Mouse (Mus musculus) stomach, embryonic 15.5 days (tissue): ENCODE measurements around the gene Fam13a. TPM values are rescaled to one million over a fixed set of nuclear protein-coding genes. Genes with fewer than 3 reads are reported as not detected.

Source experiments
- ATAC-seq: fragments of 200-750 bp; cut with Nextera tagmentation; 2 replicates; pipeline ENCODE4 v1.8.0; 2017; ENCODE audit warnings: low read depth, moderate number of reproducible peaks, moderate TSS enrichment; ENCODE audit not compliant: insufficient read depth, low FRiP score
- H3K27ac ChIP-seq: fragments of 300-500 bp; sonication (generic); 2 replicates; pipeline ENCODE4 v1.5.1; 2015; ENCODE audit warnings: mild to moderate bottlenecking, inconsistent platforms
- H3K27me3 ChIP-seq: fragments of 300-500 bp; sonication (generic); replicated peaks from 2 replicates; pipeline ENCODE4 v1.6.1; 2015; ENCODE audit warnings: inconsistent platforms
- H3K36me3 ChIP-seq: fragments of 300-500 bp; sonication (generic); 2 replicates; pipeline ENCODE4 v1.6.1; 2015; ENCODE audit warnings: inconsistent platforms
- H3K4me1 ChIP-seq: fragments of 300-500 bp; sonication (generic); 2 replicates; pipeline ENCODE4 v1.6.1; 2015; ENCODE audit warnings: inconsistent platforms
- H3K4me2 ChIP-seq: fragments of 300-500 bp; sonication (generic); 2 replicates; pipeline ENCODE4 v1.6.1; 2015; ENCODE audit warnings: mild to moderate bottlenecking, inconsistent platforms
- H3K4me3 ChIP-seq: fragments of 300-500 bp; sonication (generic); replicated peaks from 2 replicates; pipeline ENCODE4 v1.5.1; 2015; ENCODE audit warnings: inconsistent platforms
- H3K9ac ChIP-seq: fragments of 300-500 bp; sonication (generic); 2 replicates; pipeline ENCODE4 v1.6.1; 2015; ENCODE audit warnings: inconsistent platforms
- H3K9me3 ChIP-seq: fragments of 300-500 bp; sonication (generic); 2 replicates; pipeline ENCODE4 v1.6.1; 2016; ENCODE audit warnings: inconsistent platforms
- WGBS: fragments of 180-500 bp; shearing (Covaris S2); methylation state at CpG from one replicate; pipeline ENCODE4 v1.1.7; 2015; 5-methylcytosine and 5-hydroxymethylcytosine counted together
- polyA plus RNA-seq: library from polyadenylated mRNA; unstranded; fragments of >200 nt; fragmentation: Nextera tagmentation; extraction: Ambion mirVana; gene quantifications from 2 replicates; pipeline ENCODE4 v1.2.1, GENCODE M21; 2015

Gene Fam13a
- polyA plus RNA-seq, 1 experiment from 2014 or later: 11.1 TPM

DNA sequence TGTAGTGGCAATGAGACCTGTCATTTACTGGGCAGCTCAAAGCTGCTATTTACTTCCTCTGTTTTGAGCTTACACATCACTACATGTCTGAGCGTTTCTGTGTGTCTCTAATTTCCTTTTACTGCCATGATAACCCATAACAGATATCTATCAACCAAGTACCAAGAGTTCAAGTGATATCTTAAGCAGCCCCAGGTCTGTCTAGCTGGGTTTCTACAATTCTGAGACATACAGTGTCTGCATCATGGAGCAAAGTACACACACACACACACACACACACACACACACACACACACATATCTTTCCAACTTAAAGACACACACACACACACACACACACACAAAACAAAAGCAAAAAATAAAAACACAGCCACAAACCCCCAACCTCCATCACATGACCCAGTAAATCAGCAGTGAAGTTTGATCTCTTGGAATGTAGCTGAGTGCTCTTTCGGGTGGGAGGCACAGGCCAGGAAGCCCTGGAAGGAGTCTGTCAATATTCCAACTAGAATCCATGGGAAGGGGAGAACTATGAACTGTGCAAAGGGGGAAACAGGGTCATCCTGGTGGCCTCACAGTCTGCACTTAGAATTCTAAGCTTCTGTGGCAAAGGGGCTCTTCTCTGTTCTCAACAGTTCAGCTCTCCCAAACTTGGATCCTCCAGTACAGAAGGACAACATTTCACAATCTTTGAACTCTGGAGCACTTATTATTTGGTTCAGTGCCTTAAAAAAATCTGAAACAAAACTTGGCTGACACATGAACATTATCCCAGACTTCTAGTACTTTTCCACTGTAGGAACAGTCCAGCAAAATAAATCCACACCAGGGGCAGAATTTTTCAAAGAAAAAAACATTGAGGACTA is 73.0 kb downstream of the Fam13a start:
- Histone ChIP-seq H3K9me3 (no peaks in the 10 kb centered on the region), H3K4me1 (no peaks in the 10 kb centered on the region), H3K27ac (no peak overlapping the region), H3K9ac (no peak overlapping the region), H3K4me3 (no peak overlapping the region), H3K36me3 (no peaks in the 10 kb centered on the region), H3K4me2 (no peak overlapping the region), H3K27me3 (no peaks in the 10 kb centered on the region)
- 43% methylated on average over 2 of the region's 2 CpGs for WGBS
- ATAC-seq: no peak; the same call in 1 of the 2 replicates

- WGBS: 96% methylated on average over 1 of the region's 1 CpGs
- H3K27ac ChIP-seq: no peak overlapping the region
- no peaks in the 10 kb centered on the region for H3K27me3 ChIP-seq
- no peaks in the 10 kb centered on the region for H3K9me3 ChIP-seq
- no peak overlapping the region for H3K4me2 ChIP-seq
- no peaks in the 10 kb centered on the region for H3K36me3 ChIP-seq
- no peak overlapping the region for H3K9ac ChIP-seq
- H3K4me1 ChIP-seq: no peaks in the 10 kb centered on the region
- H3K4me3 ChIP-seq: no peak overlapping the region
- no peak for ATAC-seq
Measured at GRCm38 (mm10) chr6:58950410-58950809, 73.9 kb downstream of the Fam13a start.

DNA sequence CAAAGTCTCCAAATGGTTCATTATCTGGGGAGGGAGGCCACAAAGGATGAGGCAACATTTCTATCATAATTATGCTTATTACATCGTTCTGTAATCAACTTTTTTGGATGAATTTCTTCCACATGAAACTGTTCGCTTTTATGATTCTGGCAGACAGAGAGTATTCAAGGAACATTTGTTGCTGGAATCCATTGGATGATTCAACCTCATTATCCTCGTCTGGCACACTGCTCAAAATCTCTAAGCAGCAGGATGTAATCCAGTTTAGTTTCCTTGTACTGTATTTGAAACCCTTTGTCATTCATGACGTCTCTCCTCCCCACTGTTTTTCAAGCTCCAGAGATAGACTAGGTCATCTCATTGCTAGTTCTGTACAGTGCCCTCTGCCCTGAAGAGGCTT is 77.5 kb downstream of the Fam13a start:
- no peak overlapping the region for H3K4me2 ChIP-seq
- no peaks in the 10 kb centered on the region for H3K27me3 ChIP-seq
- ATAC-seq: no peak
- H3K27ac ChIP-seq: no peak overlapping the region
- H3K9me3 ChIP-seq: no peaks in the 10 kb centered on the region
- H3K36me3 ChIP-seq: no peaks in the 10 kb centered on the region
- 76% methylated on average over 4 of the region's 4 CpGs for WGBS
- H3K4me1 ChIP-seq: no peaks in the 10 kb centered on the region
- no peak overlapping the region for H3K4me3 ChIP-seq
- H3K9ac ChIP-seq: no peak overlapping the region

- H3K36me3 ChIP-seq: no peaks in the 10 kb centered on the region
- ATAC-seq: no peak
- WGBS: 57% methylated on average over 2 of the region's 2 CpGs
- H3K9me3 ChIP-seq: no peaks in the 10 kb centered on the region
- H3K4me3 ChIP-seq: no peak overlapping the region
- H3K27ac ChIP-seq: no peak overlapping the region
- no peak overlapping the region for H3K4me2 ChIP-seq
- no peaks in the 10 kb centered on the region for H3K4me1 ChIP-seq
- H3K9ac ChIP-seq: no peak overlapping the region
- no peaks in the 10 kb centered on the region for H3K27me3 ChIP-seq
Measured at GRCm38 (mm10) chr6:58946246-58946645, 78.1 kb downstream of the Fam13a start.

GRCm38 (mm10) chr6:58943958-58944357 is 80.4 kb downstream of the Fam13a start:
- 87% methylated on average over 3 of the region's 3 CpGs for WGBS
- ATAC-seq: no peak

DNA sequence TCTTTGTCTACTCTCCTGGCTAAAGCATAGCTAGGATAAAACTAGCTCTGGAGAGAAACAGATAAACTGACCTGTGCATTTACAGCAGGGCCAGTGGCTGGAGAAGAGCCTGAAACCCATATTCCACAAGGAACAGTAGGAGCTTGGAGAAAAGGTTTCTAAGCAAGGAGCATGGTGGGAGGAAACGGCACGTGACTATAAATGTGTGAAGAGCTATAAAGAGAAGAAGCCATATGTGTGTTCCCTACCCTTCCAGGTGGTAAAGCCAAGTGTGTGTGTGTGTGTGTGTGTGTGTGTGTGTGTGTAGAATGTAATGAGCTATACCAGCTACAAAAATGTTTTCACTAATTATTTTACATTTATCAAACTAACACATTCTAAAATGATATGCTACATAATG is 82.1 kb downstream of the Fam13a start:
- Histone ChIP-seq H3K4me1 (no peaks in the 10 kb centered on the region), H3K9ac (no peak overlapping the region), H3K36me3 (no peaks in the 10 kb centered on the region), H3K9me3 (no peaks in the 10 kb centered on the region), H3K4me2 (no peak overlapping the region), H3K27ac (no peak overlapping the region), H3K27me3 (no peaks in the 10 kb centered on the region), H3K4me3 (no peak overlapping the region)
- WGBS: 85% methylated on average over 2 of the region's 2 CpGs
- ATAC-seq: no peak

More at GRCm38 (mm10) chr6:58943958-58944357, 80.4 kb downstream of the Fam13a start:
- no peaks in the 10 kb centered on the region for H3K27me3 ChIP-seq
- H3K4me2 ChIP-seq: no peak overlapping the region
- no peak overlapping the region for H3K27ac ChIP-seq
- no peaks in the 10 kb centered on the region for H3K4me1 ChIP-seq
- no peak overlapping the region for H3K4me3 ChIP-seq
- no peaks in the 10 kb centered on the region for H3K9me3 ChIP-seq
- no peak overlapping the region for H3K9ac ChIP-seq
- no peaks in the 10 kb centered on the region for H3K36me3 ChIP-seq

DNA sequence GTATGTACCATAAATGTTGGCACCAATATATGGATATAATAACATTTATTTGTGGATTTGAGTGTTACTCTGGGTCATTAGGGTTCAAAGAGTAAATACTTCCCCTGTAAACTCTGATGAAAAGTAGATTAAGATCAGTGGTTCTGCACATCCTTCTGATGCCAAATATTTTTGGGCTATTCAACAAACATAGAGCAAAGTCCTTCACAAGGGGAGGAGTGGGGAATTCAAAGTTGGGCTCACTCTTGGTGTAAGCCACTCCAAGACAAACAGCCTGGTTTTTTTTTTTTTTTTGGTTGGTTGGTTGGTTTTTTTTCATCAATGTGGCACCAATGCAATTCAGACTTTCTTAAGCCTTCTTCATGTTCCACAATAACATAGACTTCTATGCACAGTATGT is 86.6 kb downstream of the Fam13a start:
- Histone ChIP-seq H3K4me1 (no peaks in the 10 kb centered on the region), H3K9me3 (no peaks in the 10 kb centered on the region), H3K9ac (no peak overlapping the region), H3K27me3 (no peaks in the 10 kb centered on the region), H3K4me3 (no peak overlapping the region), H3K36me3 (0 out of 2 replicates have a peak, but pooled peaks cover 5% of the 10 kb centered on the region), H3K27ac (no peak overlapping the region), H3K4me2 (no peak overlapping the region)
- ATAC-seq: no peak

DNA sequence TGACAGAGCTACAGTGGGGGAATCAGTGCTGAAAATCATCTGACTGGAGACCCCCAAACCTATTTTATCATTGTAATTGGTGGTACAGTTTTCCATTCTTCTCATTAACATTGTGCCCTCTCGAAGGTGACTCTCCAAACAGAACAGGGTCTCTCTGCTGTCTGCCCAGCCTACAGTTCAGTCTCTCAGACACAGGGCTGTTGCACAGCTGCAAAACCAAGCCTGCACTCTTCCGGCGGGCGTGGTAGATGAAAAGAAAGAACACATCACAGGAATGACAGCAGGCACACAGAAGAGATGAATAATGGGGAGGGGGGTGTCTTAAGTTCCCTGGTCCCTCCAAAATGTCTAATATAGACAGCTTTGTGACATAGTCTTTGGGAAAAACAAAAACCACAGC is 90.2 kb downstream of the Fam13a start:
- no peak overlapping the region for H3K9ac ChIP-seq
- H3K4me2 ChIP-seq: no peak overlapping the region
- H3K27ac ChIP-seq: no peak overlapping the region
- WGBS: 66% methylated on average over 4 of the region's 4 CpGs
- 0 out of 2 replicates have a peak, but pooled peaks cover 5% of the 10 kb centered on the region for H3K36me3 ChIP-seq
- H3K4me1 ChIP-seq: no peaks in the 10 kb centered on the region
- H3K9me3 ChIP-seq: no peaks in the 10 kb centered on the region
- ATAC-seq: no peak
- no peak overlapping the region for H3K4me3 ChIP-seq
- H3K27me3 ChIP-seq: no peaks in the 10 kb centered on the region

GRCm38 (mm10) chr6:58933189-58933913 is 91.0 kb downstream of the Fam13a start:
- Histone ChIP-seq H3K4me1 (no peaks in the 10 kb centered on the region), H3K9me3 (no peaks in the 10 kb centered on the region), H3K36me3 (0 out of 2 replicates have a peak, but pooled peaks cover 5% of the 10 kb centered on the region), H3K27me3 (no peaks in the 10 kb centered on the region), H3K27ac (no peak overlapping the region), H3K4me2 (no peak overlapping the region), H3K4me3 (no peak overlapping the region), H3K9ac (no peak overlapping the region)
- WGBS: 57% methylated on average over 6 of the region's 6 CpGs
- no peak for ATAC-seq

DNA sequence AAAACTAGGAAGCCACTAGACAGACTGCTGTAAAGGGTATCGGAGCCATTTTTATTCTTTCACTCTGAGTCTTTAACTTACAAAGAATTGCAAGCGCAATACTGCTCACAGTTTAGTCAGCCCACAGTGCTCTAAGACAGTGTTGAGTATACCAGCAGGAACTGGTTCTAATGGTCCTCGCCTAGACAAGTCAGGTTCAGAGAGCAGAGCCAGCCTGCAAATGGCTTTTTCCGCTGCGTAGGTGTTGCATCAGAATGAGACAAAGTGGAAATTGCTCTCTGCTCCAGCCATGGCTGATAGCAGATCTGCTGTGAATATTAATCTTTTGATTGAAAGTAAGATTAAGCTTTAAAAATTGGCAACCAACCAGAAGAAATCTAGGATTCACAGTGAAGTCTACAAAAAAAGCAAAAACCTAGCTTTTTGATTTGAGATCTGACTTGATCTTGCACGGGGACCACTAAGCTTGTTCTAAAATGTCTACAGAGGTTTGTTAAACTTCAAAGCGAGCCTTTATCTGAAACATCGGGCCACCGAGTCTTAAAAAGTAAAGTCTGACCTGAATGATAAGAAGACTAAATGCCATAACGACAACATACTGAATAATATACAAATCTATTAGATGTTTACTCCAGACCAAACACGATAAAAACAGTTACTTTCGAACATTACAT is 91.7 kb downstream of the Fam13a start:
- ATAC-seq: no peak
- Histone ChIP-seq H3K36me3 (0 out of 2 replicates have a peak, but pooled peaks cover 5% of the 10 kb centered on the region), H3K9me3 (no peaks in the 10 kb centered on the region), H3K27me3 (no peaks in the 10 kb centered on the region), H3K27ac (no peak overlapping the region), H3K4me2 (no peak overlapping the region), H3K4me3 (no peak overlapping the region), H3K9ac (no peak overlapping the region), H3K4me1 (no peaks in the 10 kb centered on the region)
- WGBS: 81% methylated on average over 12 of the region's 12 CpGs

GRCm38 (mm10) chr6:58931149-58931548 is 93.2 kb downstream of the Fam13a start:
- Histone ChIP-seq H3K4me1 (no peaks in the 10 kb centered on the region), H3K9ac (no peak overlapping the region), H3K4me3 (no peak overlapping the region), H3K27ac (no peak overlapping the region), H3K9me3 (no peaks in the 10 kb centered on the region), H3K4me2 (no peak overlapping the region), H3K36me3 (0 out of 2 replicates have a peak, but pooled peaks cover 5% of the 10 kb centered on the region), H3K27me3 (no peaks in the 10 kb centered on the region)
- 76% methylated on average over 4 of the region's 4 CpGs for WGBS
- no peak for ATAC-seq
